Mouse (Mus musculus): ENCODE data around the gene Myef2. TPM values are rescaled to one million over a fixed set of nuclear protein-coding genes. Genes with fewer than 3 reads are reported as not detected.
"Not testable (repeated sequence)": the region's sequence is repeated elsewhere in the genome, so short reads cannot be mapped to it uniquely, and the experiment has no call there.

Gene Myef2
- 64.9 and 65.6 TPM in 2 replicates for polyA plus RNA-seq (2015; fragmentation: Nextera tagmentation; extraction: Ambion mirVana)

- DNase-seq (ENCODE audit: low spot score), result peak; percentile 89
These were observed at the start of gene Myef2 for GRCm38 (mm10) chr2:125123477-125123852. Gene Myef2 (minus strand): TSS chr2:125123661.

- no peak for DNase-seq (ENCODE audit: low spot score)
These were observed 38.6 kb upstream of the Myef2 start for GRCm38 (mm10) chr2:125162012-125162470.

GRCm38 (mm10) chr2:125155504-125155903 lies 32.0 kb upstream of the Myef2 start:
- no peak for DNase-seq (ENCODE audit: low spot score)

GRCm38 (mm10) chr2:125154294-125154693 lies 30.8 kb upstream of the Myef2 start:
- DNase-seq (ENCODE audit: low spot score), result no peak

- DNase-seq (ENCODE audit: low spot score), result no peak
These were observed 28.9 kb upstream of the Myef2 start, which contains the start of gene Slc12a1 for GRCm38 (mm10) chr2:125152388-125152787. Gene Slc12a1 (plus strand): TSS chr2:125152505.

- no peak for DNase-seq (ENCODE audit: low spot score)
These were observed 18.9 kb upstream of the Myef2 start for GRCm38 (mm10) chr2:125142336-125142735.

- DNase-seq (ENCODE audit: low spot score), result no peak
These were observed 13.4 kb upstream of the Myef2 start for GRCm38 (mm10) chr2:125136846-125137245.

- peak; percentile 82 for DNase-seq (ENCODE audit: low spot score)
These were observed 12.7 kb upstream of the Myef2 start, which contains the start of gene Ctxn2 for GRCm38 (mm10) chr2:125135903-125136811. Gene Ctxn2 (plus strand): TSS chr2:125136692.

GRCm38 (mm10) chr2:125134113-125134512 lies 10.7 kb upstream of the Myef2 start:
- no peak for DNase-seq (ENCODE audit: low spot score)

GRCm38 (mm10) chr2:125126792-125127191 lies 3.3 kb upstream of the Myef2 start:
- DNase-seq (ENCODE audit: low spot score), result no peak

- no peak for DNase-seq (ENCODE audit: low spot score)
These were observed 2.4 kb upstream of the Myef2 start for GRCm38 (mm10) chr2:125125824-125126223.

- DNase-seq (ENCODE audit: low spot score), result peak; percentile 37
These were observed 611 bp downstream of the Myef2 start for GRCm38 (mm10) chr2:125122624-125123476.

GRCm38 (mm10) chr2:125122288-125122623 lies 1.2 kb downstream of the Myef2 start:
- no peak for DNase-seq (ENCODE audit: low spot score)

GRCm38 (mm10) chr2:125119381-125120110 lies 3.9 kb downstream of the Myef2 start:
- no peak for DNase-seq (ENCODE audit: low spot score)

- not testable (repeated sequence) for DNase-seq (ENCODE audit: low spot score)
These were observed 16.9 kb downstream of the Myef2 start for GRCm38 (mm10) chr2:125106536-125106935.

- DNase-seq (ENCODE audit: low spot score), result not testable (repeated sequence)
These were observed 19.0 kb downstream of the Myef2 start for GRCm38 (mm10) chr2:125104491-125104890.

- not testable (repeated sequence) for DNase-seq (ENCODE audit: low spot score)
These were observed 31.3 kb downstream of the Myef2 start for GRCm38 (mm10) chr2:125092123-125092522.

GRCm38 (mm10) chr2:125088757-125089156 lies 34.7 kb downstream of the Myef2 start:
- no peak for DNase-seq (ENCODE audit: low spot score)

GRCm38 (mm10) chr2:125083879-125084278 lies 39.6 kb downstream of the Myef2 start:
- DNase-seq (ENCODE audit: low spot score), result no peak

- no peak for DNase-seq (ENCODE audit: low spot score)
These were observed 50.2 kb downstream of the Myef2 start for GRCm38 (mm10) chr2:125073056-125073780.
